Comparison of ENCODE assay signal across 20 mouse cellular contexts in genomic region chr11:21219281-21219680, GRCm38 (mm10). TPM values are rescaled to one million over a fixed set of nuclear protein-coding genes. Genes with fewer than 3 reads are reported as not detected.
DNase-seq lines count a peak whose midpoint lies in the region; TF ChIP-seq lines count a peak whose summit lies in the region.
"Had no signal": no experiment of that assay in that cellular context is flagged by ENCODE, and none has a peak within 500 bp of the region (broad histone marks: within the 10 kb centered on the region; RNA-seq: fewer than 3 reads in every experiment).

No protein-coding gene starts in this region.

- WGBS in hindbrain, embryonic 10.5 days = 81% methylated on average over 2 of the region's 2 CpGs

- H3K9me3 ChIP-seq in CH12.LX (replicated peaks; ENCODE audit: low read length) = no peaks in the 10 kb centered on the region
- no peaks in the 10 kb centered on the region for H3K9me3 ChIP-seq in hindbrain, embryonic 10.5 days
- H3K9me3 ChIP-seq: embryonic facial prominence, embryonic 10.5 days; embryonic facial prominence, embryonic 12.5 days; forebrain, embryonic 13.5 days; forebrain, embryonic 15.5 days had no signal

- no peak overlapping the region for H3K27ac ChIP-seq in CH12.LX (ENCODE audit: insufficient read depth, low read depth)
- no peak overlapping the region for H3K27ac ChIP-seq in hindbrain, embryonic 10.5 days
- H3K27ac ChIP-seq: embryonic facial prominence, embryonic 10.5 days; embryonic facial prominence, embryonic 12.5 days; forebrain, embryonic 13.5 days; forebrain, embryonic 15.5 days had no signal

- H3K36me3 ChIP-seq in CH12.LX (replicated peaks in 1 of 2; ENCODE audit: control insufficient read depth in 1 of 2, insufficient read depth in 1 of 2, low read length in 1 of 2) = no peaks in the 10 kb centered on the region
- H3K36me3 ChIP-seq in hindbrain, embryonic 10.5 days = no peaks in the 10 kb centered on the region
- H3K36me3 ChIP-seq: embryonic facial prominence, embryonic 10.5 days; embryonic facial prominence, embryonic 12.5 days; forebrain, embryonic 15.5 days had no signal

- no peak for TF ChIP-seq POLR2A in CH12.LX (IDR thresholded peaks at IDR 0.05; ENCODE audit: low read depth, low read length)

- no peak overlapping the region for H3K4me2 ChIP-seq in CH12.LX (ENCODE audit: insufficient read depth, low read depth, poor library complexity, severe bottlenecking)
- H3K4me2 ChIP-seq: embryonic facial prominence, embryonic 12.5 days; forebrain, embryonic 13.5 days; forebrain, embryonic 15.5 days had no signal

- intact Hi-C loops in heart, postnatal 36 days (cut with DNase I) = no loop called here

- no peak for TF ChIP-seq EP300 in CH12.LX (IDR thresholded peaks at IDR 0.05; ENCODE audit: low read length)

- in situ Hi-C loops in CH12.LX (cut with MboI; ENCODE audit: low pct_ligation_motif_present, low pct_unique_long_range_greater_than_20kb, low sequenced_read_pairs) = no loop called here

- H3K4me3 ChIP-seq in CH12.LX (replicated peaks in 1 of 3; ENCODE audit: low read depth in 2 of 3, low read length in 2 of 3, poor library complexity in 1 of 3) = no peak overlapping the region
- no peak overlapping the region for H3K4me3 ChIP-seq in hindbrain, embryonic 10.5 days
- H3K4me3 ChIP-seq: embryonic facial prominence, embryonic 10.5 days; embryonic facial prominence, embryonic 12.5 days; forebrain, embryonic 13.5 days; forebrain, embryonic 15.5 days had no signal

- no peaks in the 10 kb centered on the region for H3K79me2 ChIP-seq in CH12.LX (replicated peaks; ENCODE audit: control insufficient read depth, extremely low read depth, insufficient read depth, poor library complexity, severe bottlenecking)

- no peak overlapping the region for H3K9ac ChIP-seq in CH12.LX (ENCODE audit: insufficient read depth, low read depth)
- H3K9ac ChIP-seq: embryonic facial prominence, embryonic 12.5 days; forebrain, embryonic 13.5 days; forebrain, embryonic 15.5 days; forebrain, postnatal 0 days had no signal

- DNase-seq in CD4-positive, CD25-positive, alpha-beta regulatory T cell, adult 2 months (ENCODE audit: low read depth, low spot score) = peak; percentile 45
- DNase-seq in CH12.LX (ENCODE audit: extremely low read depth) (no peak), MN1 (ENCODE audit: low spot score) (no peak)
- DNase-seq in induced T-regulatory cell, adult 2 months (ENCODE audit: low read depth) = peak; percentile 77
- no peak for DNase-seq in hindbrain, embryonic 10.5 days (ENCODE audit: low spot score)
- no peak for DNase-seq in heart, postnatal 36 days
- DNase-seq in c-Kit-positive CD71-positive TER-119-positive erythroid progenitor cells, embryonic 14.5 days (ENCODE audit: low spot score) = no peak
- DNase-seq: adrenal gland, adult 2 months; adrenal gland, postnatal 10 days; adrenal gland, postnatal 25 days; cerebellum, adult 11-12 months; cerebellum, adult 2 months; cerebellum, adult 9-10 months; cerebellum, postnatal 10 days; cerebellum, postnatal 25 days; forebrain, postnatal 0 days had no signal

- TF ChIP-seq RAD21 in CH12.LX (IDR thresholded peaks at IDR 0.05; ENCODE audit: low read depth, low read length) = no peak

- no peak for TF ChIP-seq CTCF in CH12.LX (conservative IDR thresholded peaks at IDR 0.05 in 1 of 2, IDR thresholded peaks at IDR 0.05 in 1 of 2; ENCODE audit: low read depth in 2 of 2, low read length in 2 of 2)

- peaks cover 37 to 40% of the 10 kb centered on the region in 2 experiments for H3K4me1 ChIP-seq in CH12.LX (ENCODE audit: control insufficient read depth in 1 of 2, insufficient read depth in 2 of 2)
- H3K4me1 ChIP-seq in hindbrain, embryonic 10.5 days (replicated peaks) = no peaks in the 10 kb centered on the region
- H3K4me1 ChIP-seq: embryonic facial prominence, embryonic 10.5 days; embryonic facial prominence, embryonic 12.5 days; forebrain, embryonic 13.5 days; forebrain, embryonic 15.5 days had no signal

- dilution Hi-C loops in CH12.LX (cut with MboI; ENCODE audit: extremely low pct_ligation_motif_present, extremely low pct_unique_long_range_greater_than_20kb, low sequenced_read_pairs) = no loop called here

- no peaks in the 10 kb centered on the region for H3K27me3 ChIP-seq in CH12.LX (replicated peaks)
- no peaks in the 10 kb centered on the region for H3K27me3 ChIP-seq in hindbrain, embryonic 10.5 days (ENCODE audit: insufficient read depth, poor library complexity, severe bottlenecking)
- H3K27me3 ChIP-seq: embryonic facial prominence, embryonic 12.5 days; forebrain, embryonic 13.5 days; forebrain, embryonic 15.5 days had no signal

TF ChIP-seq in CH12.LX, 34 proteins besides CTCF, POLR2A, EP300 and RAD21:
- TF ChIP-seq SIN3A (IDR thresholded peaks at IDR 0.05; ENCODE audit: low read length) (0 out of 2 replicates have a peak, but pooled peaks have one; percentile 23), MAX (IDR thresholded peaks at IDR 0.05; ENCODE audit: low read length) (no peak), NELFE (IDR thresholded peaks at IDR 0.05; ENCODE audit: low read depth, low read length) (no peak), JUND (conservative IDR thresholded peaks at IDR 0.05; ENCODE audit: low read depth, low read length) (no peak)

RNA-seq across cellular contexts. Expression of gene Vps54, which starts 19.8 kb away (rescaled TPM):
- total RNA-seq in CH12.LX (2012; rRNA removed) (20.4 and 24.7 TPM in 2 replicates), CH12.LX (2014; rRNA removed) (37.5 and 43.5 TPM in 2 replicates)
- polyA plus RNA-seq in CH12.LX (2012; ENCODE audit: insufficient read length, low read depth) = 22.7 and 22.9 TPM in 2 replicates
- 9.8 and 10.1 TPM in 2 replicates for polyA plus RNA-seq in hindbrain, embryonic 10.5 days (2016; fragmentation: Nextera tagmentation; extraction: Ambion mirVana)
- total RNA-seq in heart, postnatal 36 days (2021) = 10 to 100 TPM; 19.4 to 19.5 TPM

Comparison
In these comparisons a context has a peak if more than half of its experiments do, and no peak if none do; other contexts are left out.
1. DNase-seq: peak in CD4-positive, CD25-positive, alpha-beta regulatory T cell, adult 2 months (single experiment) and induced T-regulatory cell, adult 2 months (single experiment); none in CH12.LX (single experiment), hindbrain, embryonic 10.5 days (single experiment), MN1 (single experiment), heart, postnatal 36 days (0 of 2) and c-Kit-positive CD71-positive TER-119-positive erythroid progenitor cells, embryonic 14.5 days (single experiment).